Mouse (Mus musculus): ENCODE results near the gene Ano3.

- TF ChIP-seq POLR2A (IDR thresholded peaks at IDR 0.05; ENCODE audit: low read depth, low read length) (no peak), CTCF (IDR thresholded peaks at IDR 0.05; ENCODE audit: borderline replicate concordance, insufficient read depth, low read length) (no peak)
These were observed 135.8 kb downstream of the Ano3 start for GRCm38 (mm10) chr2:110814964-110815363.
